Mouse (Mus musculus) WW6 (cell line): ENCODE results near the gene Xpnpep1.

Source experiments
- DNase-seq: peaks from one replicate; pipeline ENCODE4 v3.0.0-alpha.2; 2013; ENCODE audit warnings: low read depth, low spot score

Gene Xpnpep1

GRCm38 (mm10) chr19:53040164-53041132 lies at the start of gene Xpnpep1:
Gene Xpnpep1 (minus strand): TSS chr19:53040214.
- no peak for DNase-seq

GRCm38 (mm10) chr19:53087268-53088143 lies 47.5 kb upstream of the Xpnpep1 start:
- DNase-seq: no peak

- no peak for DNase-seq
Measured at GRCm38 (mm10) chr19:53086861-53087260, 46.8 kb upstream of the Xpnpep1 start.

DNA sequence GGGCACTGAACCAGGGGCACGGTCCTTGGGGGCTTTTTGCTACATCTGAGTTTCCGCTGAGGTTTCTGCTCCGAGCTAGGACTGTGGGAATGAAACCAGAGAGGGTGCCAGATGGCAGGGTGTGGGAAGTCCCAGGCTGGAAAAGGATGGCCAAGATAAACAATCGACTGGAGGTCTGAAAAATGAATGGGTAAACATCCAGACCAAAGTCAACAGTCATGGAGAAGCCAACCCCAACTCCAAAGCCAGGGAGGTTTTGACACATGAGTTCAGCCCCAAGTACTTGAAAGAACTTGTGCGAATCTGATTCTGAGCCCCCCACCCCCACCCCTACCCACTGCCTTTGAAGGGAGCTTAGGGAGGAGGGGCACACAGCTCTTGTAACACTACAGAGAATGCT lies 44.7 kb upstream of the Xpnpep1 start:
- no peak for DNase-seq

GRCm38 (mm10) chr19:53082862-53083261 lies 42.8 kb upstream of the Xpnpep1 start:
- DNase-seq: no peak

- no peak for DNase-seq
Measured at GRCm38 (mm10) chr19:53081339-53081738, 41.3 kb upstream of the Xpnpep1 start.

- no peak for DNase-seq
Measured at GRCm38 (mm10) chr19:53080921-53081320, 40.9 kb upstream of the Xpnpep1 start.

DNA sequence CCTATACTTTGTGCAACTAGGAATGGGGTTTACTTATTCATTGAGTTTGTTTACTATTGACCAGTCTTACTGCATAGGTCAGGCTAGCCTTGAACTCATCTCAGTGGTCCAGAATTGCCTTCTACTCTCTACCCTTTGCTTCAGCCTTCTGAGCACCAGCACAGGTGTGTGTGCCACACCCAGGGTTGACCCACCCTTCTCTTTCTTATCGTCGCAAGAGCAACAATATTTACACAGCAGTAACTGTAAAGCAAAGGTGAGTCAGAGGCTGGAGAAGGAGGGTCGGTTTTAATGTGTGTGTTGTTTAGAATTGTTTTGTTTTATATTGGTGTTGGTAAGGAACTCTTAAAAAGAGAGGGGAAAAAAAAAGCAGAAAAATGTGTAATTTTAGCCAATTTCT lies 40.5 kb upstream of the Xpnpep1 start:
- DNase-seq: no peak

- no peak for DNase-seq
Measured at GRCm38 (mm10) chr19:53080026-53080425, 40.0 kb upstream of the Xpnpep1 start.

DNA sequence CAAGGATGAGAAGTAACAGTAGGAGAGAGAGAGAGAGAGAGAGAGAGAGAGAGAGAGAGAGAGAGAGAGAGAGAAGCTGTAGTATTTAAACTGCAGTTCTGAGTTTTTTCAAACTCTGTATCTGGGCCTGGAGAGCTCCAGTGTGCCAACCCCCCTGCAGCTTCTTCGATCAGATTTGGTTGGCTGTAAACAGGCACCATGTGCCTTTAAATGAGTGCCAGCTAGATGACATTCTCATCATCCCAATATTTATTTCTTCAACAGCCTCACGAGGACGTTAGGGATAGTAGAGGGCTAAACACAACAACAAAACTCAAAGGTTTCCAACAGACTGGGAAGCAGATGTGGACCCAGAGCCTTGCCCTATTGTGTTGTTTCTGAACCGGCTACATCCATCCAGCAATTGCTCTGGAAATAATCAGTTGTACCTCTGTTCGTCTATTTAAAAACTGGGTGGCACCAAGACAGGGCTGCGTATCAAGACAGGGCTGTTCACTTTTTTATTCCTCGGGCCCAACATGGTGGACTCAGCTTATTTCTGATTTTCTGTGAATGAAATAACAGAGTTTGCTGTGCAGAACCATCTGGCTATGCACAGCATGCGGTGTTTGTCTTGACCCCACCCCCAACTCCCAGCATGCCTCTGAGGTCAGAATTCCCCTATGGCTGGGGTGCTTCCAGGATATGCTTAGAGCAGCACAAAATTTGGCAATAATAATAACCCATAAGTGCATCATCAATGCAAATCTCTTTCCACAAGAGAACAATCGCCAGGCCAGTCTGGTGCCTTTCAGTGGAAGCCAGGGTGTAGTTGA lies 38.5 kb upstream of the Xpnpep1 start:
- DNase-seq: no peak

DNA sequence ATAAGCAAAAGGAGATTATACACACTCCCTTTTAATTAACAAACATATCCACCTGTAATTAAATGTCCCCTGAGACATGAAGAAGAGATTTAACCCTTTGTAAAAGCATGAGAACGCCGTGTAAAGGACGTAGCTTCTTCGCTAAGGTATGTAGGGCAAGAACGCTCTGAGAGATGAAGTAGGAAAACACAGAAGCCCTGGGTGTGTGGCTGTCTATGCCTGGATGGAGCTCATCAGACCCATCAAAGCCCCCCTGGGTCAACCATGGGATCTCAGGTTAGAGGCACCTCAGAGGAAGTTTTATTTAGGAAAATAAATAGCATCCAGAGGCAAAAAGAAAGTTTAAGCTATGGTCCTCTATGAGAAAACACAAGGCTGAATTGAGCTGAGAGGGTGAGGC lies 37.3 kb upstream of the Xpnpep1 start:
- no peak for DNase-seq

DNA sequence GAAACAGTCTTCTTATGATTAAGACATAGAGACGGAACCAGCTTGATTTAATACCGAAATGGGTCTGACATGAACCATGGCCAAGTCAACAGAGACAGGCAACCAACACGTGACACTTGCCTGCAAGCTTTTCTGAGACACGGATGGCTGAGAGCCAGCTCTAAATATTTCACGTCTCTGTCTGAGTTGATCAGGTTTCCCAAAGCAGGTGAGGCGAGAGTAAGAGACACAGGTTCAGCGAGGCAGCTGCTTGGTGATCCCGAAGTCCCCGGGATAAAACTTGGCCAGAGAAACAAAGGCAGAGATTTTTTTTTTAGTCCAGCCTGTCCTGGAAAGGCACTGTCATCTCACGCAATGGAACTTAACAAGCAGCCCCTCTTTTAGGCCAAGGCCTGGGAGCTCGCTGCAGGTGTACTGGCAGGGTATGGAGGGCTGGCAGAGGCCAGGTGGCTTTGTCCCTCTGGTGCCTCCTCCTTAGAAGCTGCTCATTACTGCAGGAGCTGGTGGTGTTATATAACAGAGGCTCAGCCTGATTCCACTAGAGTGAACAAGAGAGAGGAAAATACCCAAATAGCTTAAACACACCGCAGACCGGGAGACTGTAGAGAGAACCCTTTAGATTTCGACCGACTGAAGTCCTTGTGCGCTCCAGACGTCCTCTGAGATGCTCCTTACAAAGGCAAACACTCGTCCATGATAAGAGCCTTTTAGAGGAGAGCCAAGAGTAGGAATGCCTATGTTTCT lies 36.4 kb upstream of the Xpnpep1 start:
- DNase-seq: no peak

- DNase-seq: no peak
Measured at GRCm38 (mm10) chr19:53075896-53076237, 35.9 kb upstream of the Xpnpep1 start.

DNA sequence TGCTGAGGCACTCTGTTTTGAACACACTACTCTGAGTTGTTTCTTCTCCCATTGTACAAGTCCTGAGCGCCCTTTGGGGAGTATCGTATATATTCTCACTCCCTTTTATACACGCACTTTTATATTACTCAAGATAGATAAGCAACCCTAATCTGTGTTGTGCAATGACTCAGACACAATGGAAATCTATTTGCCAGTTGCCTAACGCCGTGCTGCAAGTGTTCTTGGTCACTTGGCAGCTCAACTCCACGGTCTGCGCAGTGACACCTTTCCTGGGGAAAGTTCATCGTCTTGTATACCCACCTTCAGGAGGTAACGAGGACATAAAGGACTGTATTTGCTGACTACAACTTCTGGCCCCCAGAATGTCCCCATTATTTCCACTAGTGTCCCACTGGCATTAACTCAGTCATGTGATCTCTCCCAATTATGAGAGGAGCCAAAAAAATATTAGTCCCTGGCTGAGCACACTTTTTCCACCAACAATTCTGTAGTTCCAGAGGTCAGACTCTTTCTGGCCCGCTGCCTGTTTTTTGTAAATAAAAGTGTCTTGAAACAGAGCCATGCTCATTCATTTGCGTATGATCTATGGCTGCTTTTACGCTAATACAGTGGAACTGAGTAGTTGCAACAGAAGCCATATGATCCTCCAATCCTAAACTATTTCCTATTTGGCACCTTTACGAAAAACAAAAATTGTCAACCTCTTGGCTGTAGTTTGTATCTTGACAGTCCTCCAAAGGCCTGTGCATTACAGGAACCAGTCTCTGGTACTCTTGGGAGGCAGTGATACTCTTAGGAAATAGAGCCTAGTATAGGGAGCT lies 35.1 kb upstream of the Xpnpep1 start:
- no peak for DNase-seq

DNA sequence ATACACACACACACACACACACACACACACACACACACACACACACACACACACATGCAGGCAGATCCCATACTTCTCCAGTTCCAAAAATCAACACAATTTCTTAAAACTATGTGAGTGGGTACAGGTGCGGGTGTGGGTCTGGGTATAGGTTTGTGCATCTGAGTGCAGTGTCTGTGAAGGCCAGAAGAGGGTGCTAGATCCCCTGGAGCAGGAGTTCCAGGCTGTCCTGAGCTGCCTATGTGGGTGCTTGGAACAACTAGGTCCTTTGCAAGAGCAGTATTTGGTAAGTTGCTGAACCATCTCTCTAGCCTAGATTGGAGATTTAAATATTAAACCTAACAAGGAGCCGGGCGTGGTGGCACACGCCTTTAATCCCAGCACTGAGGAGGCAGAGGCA lies 33.5 kb upstream of the Xpnpep1 start:
- no peak for DNase-seq

- DNase-seq: no peak
Measured at GRCm38 (mm10) chr19:53072406-53072805, 32.4 kb upstream of the Xpnpep1 start.

- DNase-seq: no peak
Measured at GRCm38 (mm10) chr19:53071651-53072050, 31.6 kb upstream of the Xpnpep1 start.

GRCm38 (mm10) chr19:53070870-53071269 lies 30.9 kb upstream of the Xpnpep1 start:
- DNase-seq: no peak

DNA sequence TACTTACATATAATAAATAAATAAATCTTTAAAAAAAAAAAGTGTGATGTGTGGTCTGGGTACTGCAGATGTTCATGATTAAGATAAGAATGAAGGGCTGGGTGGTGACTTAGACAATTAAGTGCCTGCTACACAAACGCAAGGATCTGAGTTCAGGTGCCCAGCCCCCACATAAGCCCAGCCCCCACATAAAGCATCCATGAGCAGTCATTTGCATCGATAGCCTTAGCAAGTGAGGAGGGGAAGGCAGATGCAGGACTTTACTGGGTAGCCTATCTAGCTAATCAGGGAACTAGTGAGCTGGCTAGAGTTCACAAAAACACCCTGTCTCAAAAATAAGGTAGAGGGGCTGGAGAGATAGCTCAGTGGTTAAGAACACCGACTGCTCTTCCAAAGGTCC lies 29.4 kb upstream of the Xpnpep1 start:
- no peak for DNase-seq

- DNase-seq: no peak
Measured at GRCm38 (mm10) chr19:53066934-53067333, 26.9 kb upstream of the Xpnpep1 start.
